Mouse (Mus musculus) gastrocnemius, postnatal 4 days (tissue): ENCODE measurements around the gene Gm9958. TPM values are rescaled to one million over a fixed set of nuclear protein-coding genes. Genes with fewer than 3 reads are reported as not detected.

Experiments
- DNase-seq, 2 experiments: peaks; one replicate each; pipeline ENCODE4 v3.0.0; 2021 to 2022; ENCODE audit warnings: low spot score in 2 of 2, mixed read lengths in 2 of 2
- total RNA-seq, 2 experiments: library from RNA; stranded (reverse); gene quantifications; 2 replicates each; pipeline ENCODE4 v1.2.3; 2021

The Gm9958 gene
- total RNA-seq, 2 experiments from 2014 or later = 1.4 to 2.1 TPM

DNA sequence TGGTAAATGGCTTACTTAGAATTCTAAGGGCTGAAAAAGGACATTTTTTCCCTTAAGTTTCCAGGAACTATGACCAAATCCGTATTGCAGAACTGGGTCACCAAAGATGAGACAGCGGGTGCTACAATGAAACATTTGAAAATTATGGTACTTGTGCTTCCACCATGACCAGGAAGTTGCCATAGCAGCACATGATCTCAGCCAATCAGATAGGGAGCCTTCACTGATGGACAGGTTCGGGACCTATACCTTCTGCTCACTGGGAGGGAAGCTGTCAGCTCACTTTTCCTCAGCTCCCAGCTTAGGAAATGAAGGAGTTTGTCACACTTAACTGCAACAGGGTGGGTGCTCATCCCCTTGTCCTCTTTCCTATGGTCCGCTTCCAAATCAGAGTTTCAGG, 29.8 kb downstream of the Gm9958 start:
- no peak for DNase-seq

DNA sequence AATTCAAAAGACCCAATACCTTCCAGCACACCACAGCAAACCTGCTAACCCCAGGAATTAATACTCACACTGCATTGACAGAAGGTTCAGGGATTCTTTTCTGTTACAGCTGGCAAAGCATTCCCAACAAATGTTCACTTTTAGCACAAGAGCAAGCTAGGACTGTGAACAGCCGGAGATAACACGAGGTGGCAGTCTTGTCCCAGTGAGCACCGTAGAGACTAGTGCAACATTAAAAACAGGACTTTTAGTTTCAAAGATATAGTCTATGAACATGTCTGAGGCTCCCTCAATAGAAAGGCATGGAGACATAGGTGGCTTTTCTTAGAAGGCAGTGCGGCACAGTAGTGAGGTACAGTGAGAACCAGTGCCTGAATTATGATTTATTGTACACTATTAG, 38.2 kb downstream of the Gm9958 start:
- no peak for DNase-seq

DNA sequence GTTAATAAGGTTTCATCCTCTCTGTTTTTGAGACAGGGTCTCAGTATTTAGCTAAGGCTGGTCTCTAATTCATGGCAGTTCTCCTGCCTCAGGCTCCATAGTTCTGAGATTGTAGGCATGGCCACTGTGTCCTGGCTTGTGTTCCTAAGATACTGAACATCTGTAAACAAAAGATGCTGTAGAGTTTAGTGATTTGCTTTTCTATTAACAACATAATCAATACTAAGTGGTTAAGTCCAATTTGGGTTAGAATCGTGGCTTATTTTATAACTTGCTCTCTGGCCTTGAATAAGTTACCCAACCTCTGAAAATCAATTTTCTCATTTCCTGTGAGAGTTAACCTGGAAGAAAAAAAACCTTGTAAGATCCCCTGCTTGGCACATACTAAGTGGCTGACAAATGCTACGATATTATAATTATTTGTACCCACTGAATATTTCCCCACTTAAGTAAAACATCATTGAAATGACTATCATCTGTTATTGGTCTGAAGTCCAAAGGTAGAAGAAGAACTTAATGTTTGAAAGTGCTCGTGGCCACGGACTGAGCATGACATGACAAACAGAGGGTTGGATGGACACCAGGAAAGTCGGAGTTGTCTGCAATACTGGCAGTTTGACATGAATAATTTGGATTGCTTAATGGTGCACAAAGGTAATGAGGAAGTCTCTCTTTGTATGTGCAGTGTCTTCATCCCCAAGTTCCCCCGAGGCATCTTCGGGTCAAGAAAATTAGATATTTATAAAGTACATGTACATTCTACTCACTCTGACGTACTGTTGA, 47.3 kb downstream of the Gm9958 start:
- no peak for DNase-seq

DNA sequence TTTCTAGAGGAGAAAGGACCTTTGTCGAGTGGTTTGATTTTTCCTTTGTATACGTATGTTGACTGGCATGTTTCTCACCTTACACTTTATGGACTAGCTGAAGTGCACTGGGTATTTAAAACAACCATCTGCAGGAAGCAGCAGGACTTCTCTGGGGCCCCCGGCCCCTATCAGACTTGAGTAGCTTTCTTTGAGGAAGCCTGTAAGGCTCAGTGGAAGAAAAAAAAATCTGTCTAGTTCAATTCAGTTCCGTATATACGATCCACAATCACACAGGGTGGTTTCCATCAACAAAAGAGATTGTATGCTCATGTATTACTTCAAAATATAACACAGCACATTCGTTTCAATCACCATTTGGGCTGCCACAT, 47.9 kb downstream of the Gm9958 start:
- DNase-seq = no peak

Other genes with a start within 250 kb of the Gm9958 start
- gene Cox18, start 143.2 kb upstream of the Gm9958 start, total RNA-seq = 10 to 100 TPM; 10.1 to 14.0 TPM
- 10 to 100 TPM; 78.9 to 85.1 TPM for gene Ankrd17, start 627 bp upstream of the Gm9958 start, total RNA-seq
- 100 to 1,000 TPM in 1 of 2 experiments, 10 to 100 TPM in 1; 13.1 to 124 TPM for gene Alb, start 93.7 kb downstream of the Gm9958 start, total RNA-seq
- gene Afp, start 123.5 kb downstream of the Gm9958 start, total RNA-seq = 10 to 100 TPM in 1 of 2 experiments, 1 to 10 TPM in 1; 5.0 to 37.2 TPM
- under 1 TPM in 1 of 2 experiments, not detected in 1; 0.60 TPM for gene Afm, start 151.7 kb downstream of the Gm9958 start, total RNA-seq
- under 1 TPM in 1 of 2 experiments, not detected in 1; 0.16 TPM for gene 5830473C10Rik, start 193.9 kb downstream of the Gm9958 start, total RNA-seq